20 mouse cellular contexts compared by ENCODE assay signal in the genomic region with DNA sequence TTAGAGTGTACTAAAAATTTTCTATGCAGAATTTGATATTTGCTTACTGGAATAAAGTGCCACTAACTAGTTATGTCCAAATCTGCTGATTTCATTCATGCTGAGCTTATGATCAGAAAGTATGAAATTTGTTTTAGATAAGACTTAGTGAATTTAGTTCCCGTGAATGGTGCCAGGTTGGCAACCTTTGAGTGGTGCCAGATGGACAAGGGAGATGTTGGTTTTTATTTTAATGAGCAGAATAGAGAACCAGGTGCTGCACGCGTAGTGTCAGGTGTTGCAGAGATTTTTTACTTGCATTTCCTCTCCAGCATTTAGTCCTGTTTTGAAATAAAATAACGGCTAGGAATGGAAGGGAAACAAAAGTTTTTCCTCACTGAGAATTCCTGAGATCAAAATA. TPM values are rescaled to one million over a fixed set of nuclear protein-coding genes. Genes with fewer than 3 reads are reported as not detected.
DNase-seq lines count a peak whose midpoint lies in the region; ATAC-seq and TF ChIP-seq lines count a peak whose summit lies in the region.
"Had no signal": no experiment of that assay in that cellular context is flagged by ENCODE, and none has a peak within 500 bp of the region (broad histone marks: within the 10 kb centered on the region; RNA-seq: fewer than 3 reads in every experiment).

No protein-coding gene starts in this region.

- DNase-seq in cerebellum, postnatal 4 days (ENCODE audit: low spot score in 2 of 2) = no peak
- DNase-seq in cerebellum, adult 2 months = peak; percentile 57 to 78
- DNase-seq in cerebellum, postnatal 10 days = peak; percentile 74 to 75
- DNase-seq in heart, postnatal 4 days = no peak
- no peak for DNase-seq in B cell, adult 2 months
- DNase-seq: adrenal gland, postnatal 10 days; gastrocnemius, adult 2 months; gastrocnemius, postnatal 25 days; heart, postnatal 14 days; kidney, adult 8-10 months had no signal

- no peak for TF ChIP-seq CTCF in cerebellum, adult 2 months (IDR thresholded peaks at IDR 0.05; ENCODE audit: borderline replicate concordance, insufficient read depth, low read depth, low read length)

- peak; percentile 87 for ATAC-seq in cerebellum, adult (ENCODE audit: insufficient number of reproducible peaks, low FRiP score, low TSS enrichment)
- ATAC-seq in midbrain, embryonic 15.5 days (replicated peaks) = no peak
- ATAC-seq: forebrain, embryonic 16.5 days; intestine, postnatal 0 days had no signal

- no peaks in the 10 kb centered on the region for H3K27me3 ChIP-seq in cerebellum, adult 2 months (ENCODE audit: control insufficient read depth, insufficient read depth, low read length)
- H3K27me3 ChIP-seq in midbrain, embryonic 15.5 days (replicated peaks) = no peaks in the 10 kb centered on the region
- H3K27me3 ChIP-seq: embryonic facial prominence, embryonic 13.5 days; forebrain, embryonic 12.5 days; heart, embryonic 15.5 days had no signal

- no peak overlapping the region for H3K27ac ChIP-seq in cerebellum, adult 2 months (ENCODE audit: insufficient read depth, low read length)
- H3K27ac ChIP-seq in midbrain, embryonic 15.5 days = no peak overlapping the region
- H3K27ac ChIP-seq: embryonic facial prominence, embryonic 13.5 days; forebrain, embryonic 12.5 days; gastrocnemius, adult 2 months; heart, embryonic 15.5 days; hindbrain, embryonic 10.5 days; hindbrain, embryonic 14.5 days had no signal

- H3K4me3 ChIP-seq in cerebellum, adult 2 months (replicated peaks; ENCODE audit: insufficient read depth, low read depth, low read length) = no peak overlapping the region
- no peak overlapping the region for H3K4me3 ChIP-seq in midbrain, embryonic 15.5 days
- H3K4me3 ChIP-seq: embryonic facial prominence, embryonic 13.5 days; forebrain, embryonic 12.5 days; gastrocnemius, adult 2 months; heart, embryonic 15.5 days; hindbrain, embryonic 10.5 days had no signal

- H3K9me3 ChIP-seq in midbrain, embryonic 15.5 days = no peaks in the 10 kb centered on the region
- H3K9me3 ChIP-seq: embryonic facial prominence, embryonic 13.5 days; forebrain, embryonic 12.5 days; heart, embryonic 15.5 days; hindbrain, embryonic 10.5 days had no signal

- H3K4me2 ChIP-seq in midbrain, embryonic 15.5 days = no peak overlapping the region
- H3K4me2 ChIP-seq: embryonic facial prominence, embryonic 13.5 days; forebrain, embryonic 12.5 days; heart, embryonic 15.5 days; hindbrain, embryonic 14.5 days had no signal

- no peak for TF ChIP-seq POLR2A in cerebellum, adult 2 months (IDR thresholded peaks at IDR 0.05; ENCODE audit: borderline replicate concordance, insufficient read depth, low read length)

- 12% methylated on average over 4 of the region's 4 CpGs for WGBS in cerebellum, adult 2 months
- 89% methylated on average over 4 of the region's 4 CpGs for WGBS in midbrain, embryonic 15.5 days

- no peaks in the 10 kb centered on the region for H3K36me3 ChIP-seq in midbrain, embryonic 15.5 days (replicated peaks)
- H3K36me3 ChIP-seq: embryonic facial prominence, embryonic 13.5 days; forebrain, embryonic 12.5 days; heart, embryonic 15.5 days; hindbrain, embryonic 10.5 days had no signal

- H3K9ac ChIP-seq in midbrain, embryonic 15.5 days = no peak overlapping the region
- H3K9ac ChIP-seq: embryonic facial prominence, embryonic 13.5 days; forebrain, embryonic 12.5 days; heart, embryonic 15.5 days; hindbrain, embryonic 14.5 days had no signal

- no peaks in the 10 kb centered on the region for H3K4me1 ChIP-seq in cerebellum, adult 2 months (ENCODE audit: control insufficient read depth, insufficient read depth, low read length)
- no peaks in the 10 kb centered on the region for H3K4me1 ChIP-seq in midbrain, embryonic 15.5 days
- H3K4me1 ChIP-seq: embryonic facial prominence, embryonic 13.5 days; forebrain, embryonic 12.5 days; hindbrain, embryonic 10.5 days had no signal

RNA-seq across cellular contexts. Expression of gene Gpr85, which starts 27.6 kb away (rescaled TPM):
- 30.4 and 30.5 TPM in 2 replicates for polyA plus RNA-seq in cerebellum, adult 2 months (2012; rRNA removed)
- total RNA-seq in heart, postnatal 4 days (2021) = under 1 TPM; 0.45 to 0.63 TPM
- polyA plus RNA-seq in midbrain, embryonic 15.5 days (2015; fragmentation: Nextera tagmentation; extraction: Ambion mirVana) = 115 and 116 TPM in 2 replicates
- total RNA-seq: MEL had no signal

RNA-seq across cellular contexts. Expression of gene 2610001J05Rik, which starts 59.2 kb away (rescaled TPM):
- 87.2 and 103 TPM in 2 replicates for polyA plus RNA-seq in cerebellum, adult 2 months (2012; rRNA removed)
- total RNA-seq in heart, postnatal 4 days (2021) = 10 to 100 TPM; 55.4 to 55.7 TPM
- polyA plus RNA-seq in midbrain, embryonic 15.5 days (2015; fragmentation: Nextera tagmentation; extraction: Ambion mirVana) = 82.9 and 92.0 TPM in 2 replicates

Comparison
In these comparisons a context has a peak if more than half of its experiments do, and no peak if none do; other contexts are left out.
1. DNase-seq: peak in cerebellum, adult 2 months (2 of 2) and cerebellum, postnatal 10 days (2 of 2); none in cerebellum, postnatal 4 days (0 of 2), heart, postnatal 4 days (single experiment) and B cell, adult 2 months (0 of 2).